Mouse (Mus musculus) olfactory bulb, adult 2 months (tissue): ENCODE measurements around the gene Chgb. TPM values are rescaled to one million over a fixed set of nuclear protein-coding genes. Genes with fewer than 3 reads are reported as not detected.

Source experiments
- H3K27ac ChIP-seq: fragments of 200-500 bp; 2 replicates; pipeline ENCODE4 v1.5.1; 2012; ENCODE audit warnings: low read depth, low read length; ENCODE audit not compliant: insufficient read depth
- H3K4me1 ChIP-seq: fragments of 200-500 bp; 2 replicates; pipeline ENCODE4 v1.6.1; 2012; ENCODE audit warnings: low read length; ENCODE audit not compliant: control insufficient read depth, insufficient read depth
- H3K4me3 ChIP-seq: fragments of 200-500 bp; 2 replicates; pipeline ENCODE4 v1.5.1; 2012; ENCODE audit warnings: mild to moderate bottlenecking, low read depth, low read length, moderate library complexity; ENCODE audit not compliant: insufficient read depth
- CTCF ChIP-seq: fragments of 200-500 bp; IDR thresholded peaks from 2 replicates; pipeline ENCODE4 v1.5.1; 2012; ENCODE audit warnings: low read depth, mild to moderate bottlenecking, low read length, moderate library complexity; ENCODE audit not compliant: insufficient read depth
- POLR2A ChIP-seq: fragments of 200-500 bp; IDR thresholded peaks from 2 replicates; pipeline ENCODE4 v1.6.1; 2012; ENCODE audit warnings: mild to moderate bottlenecking, low read depth, low read length, moderate library complexity; ENCODE audit not compliant: insufficient read depth
- WGBS: fragments of 180-500 bp; shearing (Covaris S2); methylation state at CpG from one replicate; pipeline ENCODE4 v1.1.7; 2018; 5-methylcytosine and 5-hydroxymethylcytosine counted together
- polyA plus RNA-seq: library from polyadenylated mRNA; stranded (reverse); fragments of >200 nt; gene quantifications from 2 replicates; pipeline ENCODE4 v1.2.4, GENCODE M21; 2012; ENCODE audit warnings: low replicate concordance; ENCODE audit not compliant: missing spikeins, insufficient read depth, insufficient read length

The Chgb gene
- polyA plus RNA-seq, 1 experiment = 149 TPM

- 32% methylated on average over 15 of the region's 15 CpGs for WGBS
- TF ChIP-seq POLR2A = no peak
- no peak for TF ChIP-seq CTCF
- Histone ChIP-seq H3K4me3 (no peak overlapping the region), H3K4me1 (peaks cover 5% of the 10 kb centered on the region), H3K27ac (peak overlapping the region; percentile 58)
Observed at GRCm38 (mm10) chr2:132751141-132752066, 29.7 kb upstream of the Chgb start.

DNA sequence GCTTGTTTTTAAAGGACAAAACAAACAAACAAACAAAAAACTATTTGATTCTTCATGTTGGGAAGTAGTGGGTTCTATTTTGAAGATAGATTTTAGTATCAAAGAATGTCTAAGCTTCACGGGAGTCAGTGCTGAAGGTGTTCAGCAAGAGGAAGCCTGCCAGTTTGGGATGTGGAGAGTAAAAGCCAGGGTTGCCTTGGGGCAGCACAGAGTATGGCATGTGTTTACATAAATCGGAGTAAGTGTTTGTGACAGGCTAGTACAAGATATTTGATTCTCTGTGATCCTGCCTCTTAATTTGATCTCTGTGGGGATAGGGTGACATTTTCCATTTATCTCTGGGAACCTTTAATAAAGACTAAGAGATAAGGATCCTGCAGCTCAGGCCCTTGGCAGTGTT, 28.7 kb upstream of the Chgb start:
- WGBS = 80% methylated on average over 2 of the region's 2 CpGs
- TF ChIP-seq CTCF (no peak), POLR2A (no peak)

DNA sequence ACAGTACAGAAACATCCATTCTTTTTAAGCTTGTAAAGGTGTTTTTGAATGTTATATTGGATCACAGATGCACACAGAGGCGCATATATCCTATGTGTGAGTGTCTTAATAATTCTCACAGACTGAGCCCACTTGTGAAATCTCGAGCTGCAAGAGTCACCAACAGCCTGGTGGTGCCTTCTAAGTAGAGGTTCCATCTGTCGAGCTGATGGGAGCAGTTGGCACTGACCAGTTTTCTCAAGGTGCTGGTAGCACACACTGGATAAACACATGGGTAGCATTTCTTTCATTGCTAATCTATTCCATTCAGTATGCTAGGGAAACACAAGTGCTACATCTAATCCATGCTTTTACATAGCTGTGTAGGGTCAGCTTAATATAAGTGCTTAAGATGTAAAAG, 27.9 kb upstream of the Chgb start:
- no peak for TF ChIP-seq POLR2A
- no peak for TF ChIP-seq CTCF
- Histone ChIP-seq H3K4me3 (no peak overlapping the region), H3K27ac (no peak overlapping the region), H3K4me1 (peaks cover 8% of the 10 kb centered on the region)
- WGBS = 84% methylated on average over 3 of the region's 3 CpGs

More for the DNA sequence above, 28.7 kb upstream of the Chgb start:
- no peak overlapping the region for H3K27ac ChIP-seq
- peaks cover 5% of the 10 kb centered on the region for H3K4me1 ChIP-seq
- H3K4me3 ChIP-seq = no peak overlapping the region

- 32% methylated on average over 5 of the region's 5 CpGs for WGBS
- H3K4me1 ChIP-seq = peaks cover 3% of the 10 kb centered on the region; the same call in 1 of the 2 replicates
- no peak overlapping the region for H3K27ac ChIP-seq
- no peak overlapping the region for H3K4me3 ChIP-seq
- TF ChIP-seq CTCF = no peak
- TF ChIP-seq POLR2A = no peak
Observed at GRCm38 (mm10) chr2:132757911-132758310, 23.2 kb upstream of the Chgb start.

- Histone ChIP-seq H3K4me1 (no peaks in the 10 kb centered on the region), H3K4me3 (no peak overlapping the region), H3K27ac (no peak overlapping the region)
- no peak for TF ChIP-seq CTCF
- TF ChIP-seq POLR2A = no peak
- WGBS = 86% methylated on average over 1 of the region's 1 CpGs
Observed at GRCm38 (mm10) chr2:132770822-132771221, 10.3 kb upstream of the Chgb start.

DNA sequence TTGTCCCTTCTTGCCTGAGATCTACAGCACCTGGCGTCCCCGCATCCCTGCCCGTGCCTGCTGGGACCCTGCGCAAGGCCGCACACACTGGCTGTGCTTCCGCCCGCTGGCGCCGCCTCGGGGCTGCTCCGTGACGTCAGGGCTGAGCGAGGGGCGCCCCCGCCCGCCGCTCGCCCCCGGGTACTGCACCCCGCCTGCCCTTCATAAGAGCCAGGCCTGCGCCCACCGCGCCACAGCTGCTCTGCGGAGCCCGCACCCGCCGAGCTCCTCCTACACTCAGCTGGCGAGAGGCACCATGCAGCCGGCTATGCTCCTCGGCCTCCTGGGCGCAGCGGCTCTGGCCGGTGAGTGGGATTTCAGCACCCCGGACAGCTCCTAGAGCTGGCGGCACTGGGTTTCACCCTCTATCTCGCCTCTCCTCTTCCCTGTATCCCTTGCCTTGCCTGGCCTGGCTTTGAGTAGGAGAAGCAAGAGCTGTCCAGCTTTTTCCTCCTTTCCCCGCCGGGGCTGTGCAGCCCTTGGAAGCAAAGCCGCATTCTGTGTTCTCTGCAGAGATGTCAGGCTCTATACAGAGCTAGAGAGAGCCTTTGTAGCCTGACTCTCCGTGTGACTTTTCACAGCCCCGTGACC, 476 bp downstream of the Chgb start:
- TF ChIP-seq POLR2A (peak; percentile 95), CTCF (no peak)
- under 1% methylated on average over 40 of the region's 41 CpGs for WGBS
- Histone ChIP-seq H3K4me3 (peak overlapping the region; percentile 88), H3K4me1 (peaks cover 5% of the 10 kb centered on the region; the same call in 1 of the 2 replicates), H3K27ac (peak overlapping the region; percentile 98)

- no peak overlapping the region for H3K4me3 ChIP-seq
- 76% methylated on average over 6 of the region's 6 CpGs for WGBS
- H3K4me1 ChIP-seq = peaks cover 7% of the 10 kb centered on the region
- TF ChIP-seq POLR2A (no peak), CTCF (no peak)
- H3K27ac ChIP-seq = no peak overlapping the region
Observed at GRCm38 (mm10) chr2:132784039-132784438, 3.0 kb downstream of the Chgb start.

DNA sequence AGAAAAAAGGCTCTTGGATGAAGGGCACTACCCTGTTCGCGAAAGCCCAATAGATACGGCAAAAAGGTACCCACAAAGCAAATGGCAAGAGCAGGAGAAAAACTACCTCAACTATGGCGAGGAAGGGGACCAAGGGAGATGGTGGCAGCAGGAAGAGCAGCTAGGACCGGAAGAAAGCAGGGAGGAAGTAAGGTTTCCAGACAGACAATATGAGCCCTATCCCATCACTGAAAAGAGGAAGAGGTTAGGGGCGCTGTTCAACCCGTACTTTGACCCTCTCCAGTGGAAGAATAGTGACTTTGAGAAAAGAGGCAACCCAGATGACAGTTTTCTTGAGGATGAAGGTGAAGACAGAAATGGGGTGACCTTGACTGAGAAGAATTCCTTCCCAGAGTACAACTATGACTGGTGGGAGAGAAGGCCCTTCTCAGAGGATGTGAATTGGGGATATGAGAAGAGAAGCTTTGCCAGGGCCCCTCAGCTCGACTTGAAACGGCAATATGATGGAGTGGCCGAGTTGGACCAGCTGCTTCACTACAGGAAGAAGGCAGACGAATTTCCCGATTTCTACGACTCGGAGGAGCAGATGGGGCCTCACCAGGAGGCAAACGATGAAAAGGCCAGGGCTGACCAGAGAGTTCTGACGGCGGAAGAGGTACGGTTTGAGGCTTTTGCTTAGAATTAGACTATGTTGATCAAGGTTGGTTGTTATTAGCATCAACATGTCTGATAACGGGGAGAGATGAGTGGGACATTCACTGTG, 12.5 kb downstream of the Chgb start:
- Histone ChIP-seq H3K4me1 (no peaks in the 10 kb centered on the region), H3K27ac (no peak overlapping the region), H3K4me3 (no peak overlapping the region)
- WGBS = 87% methylated on average over 19 of the region's 19 CpGs
- no peak for TF ChIP-seq CTCF
- no peak for TF ChIP-seq POLR2A
